Mouse (Mus musculus): Measurements from ENCODE around the gene Adh7.

DNA sequence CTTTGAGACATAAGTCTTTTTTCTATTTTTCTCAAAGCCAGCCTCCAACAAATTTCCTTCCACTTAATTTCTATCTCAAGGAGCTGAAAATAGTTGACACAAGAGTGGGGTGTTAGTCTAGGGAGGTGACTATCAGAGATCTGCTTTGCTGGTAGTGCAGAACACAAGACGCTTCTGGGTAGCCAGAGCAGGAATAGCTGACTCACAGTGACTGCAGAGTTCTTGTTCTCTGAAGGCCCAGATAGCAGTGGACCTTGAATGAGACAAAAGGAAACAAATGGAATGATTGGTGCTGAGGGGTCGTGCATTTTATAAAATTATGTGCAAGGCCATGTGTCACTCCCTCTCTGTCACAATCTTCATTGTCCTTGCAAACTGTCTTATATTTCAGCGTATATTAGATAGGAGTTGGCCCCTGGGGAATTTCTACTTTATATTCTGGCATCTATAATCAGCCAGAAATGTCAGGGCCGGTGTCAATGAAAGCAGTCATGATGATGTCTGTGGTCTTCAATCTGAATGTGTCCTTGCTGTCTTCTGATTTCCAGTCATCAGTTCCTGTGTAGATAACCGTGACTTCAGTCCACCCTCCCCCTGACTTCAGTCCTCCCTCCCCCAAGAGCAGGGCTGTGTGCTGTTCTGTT, 7.0 kb upstream of the Adh7 start:
- TF ChIP-seq EP300 (IDR thresholded peaks at IDR 0.05; ENCODE audit: low read length), result no peak
- TF ChIP-seq CTCF (conservative IDR thresholded peaks at IDR 0.05 in 1 of 2, IDR thresholded peaks at IDR 0.05 in 1 of 2; ENCODE audit: low read depth in 2 of 2, low read length in 2 of 2), result no peak
- TF ChIP-seq MAX (IDR thresholded peaks at IDR 0.05; ENCODE audit: low read length), result no peak
- no peak for TF ChIP-seq POLR2A (IDR thresholded peaks at IDR 0.05; ENCODE audit: low read depth, low read length)
- no peak for TF ChIP-seq TCF12 (IDR thresholded peaks at IDR 0.05; ENCODE audit: low read depth, low read length)
- TF ChIP-seq BHLHE40 (IDR thresholded peaks at IDR 0.05; ENCODE audit: low read depth, low read length), result no peak
- TF ChIP-seq USF1 (IDR thresholded peaks at IDR 0.05; ENCODE audit: low read depth, low read length), result no peak
- TF ChIP-seq POLR2AphosphoS2 (IDR thresholded peaks at IDR 0.05; ENCODE audit: low read depth, low read length), result no peak
- TF ChIP-seq E2F4 (IDR thresholded peaks at IDR 0.05; ENCODE audit: insufficient replicate concordance, low read depth, low read length), result no peak
